Mouse (Mus musculus): ENCODE results near the gene Pan2.

- no peak for TF ChIP-seq CTCF (IDR thresholded peaks at IDR 0.05; ENCODE audit: borderline replicate concordance, extremely low read depth, insufficient read depth, insufficient read length)
- TF ChIP-seq POLR2A (IDR thresholded peaks at IDR 0.05; ENCODE audit: borderline replicate concordance, extremely low read depth, insufficient read depth, insufficient read length, poor library complexity, severe bottlenecking) = no peak
Observed at GRCm38 (mm10) chr10:128310902-128311301, 7.8 kb downstream of the Pan2 start.

Data from brain, embryonic 14.5 days (tissue).